Mouse (Mus musculus) cortical plate, adult 2 months (tissue): Measurements from ENCODE around the gene Tap1.

Experiments used
- CTCF ChIP-seq: fragments of 200-500 bp; IDR thresholded peaks from 2 replicates; pipeline ENCODE4 v1.5.1; 2011; ENCODE audit warnings: mild to moderate bottlenecking, control low read depth, low read length; ENCODE audit not compliant: insufficient read depth; ENCODE audit errors: extremely low read depth
- POLR2A ChIP-seq: fragments of 200-500 bp; IDR thresholded peaks from 2 replicates; pipeline ENCODE4 v1.6.1; 2011; ENCODE audit warnings: mild to moderate bottlenecking, low read length, control low read depth; ENCODE audit not compliant: insufficient read depth; ENCODE audit errors: extremely low read depth

- TF ChIP-seq CTCF: no peak
- TF ChIP-seq POLR2A: no peak
These were observed 8.3 kb upstream of the Tap1 start for GRCm38 (mm10) chr17:34179019-34179418.
